Mouse (Mus musculus) gastrocnemius, postnatal 36 days (tissue): ENCODE results near the gene Lhx5. TPM values are rescaled to one million over a fixed set of nuclear protein-coding genes. Genes with fewer than 3 reads are reported as not detected.

ENCODE experiments used
- DNase-seq, 2 experiments: peaks; one replicate each; pipeline ENCODE4 v3.0.0; 2022
- intact Hi-C: fragments of 180-260 bp; cut with DNase I; formaldehyde crosslinking; loops from one replicate; pipeline ENCODE4 v1.15.1; 2025
- long read RNA-seq, 2 experiments: library from polyadenylated mRNA; stranded (forward); transcript quantifications; one replicate each; pipeline ENCODE4 v2.0.0; 2021
- total RNA-seq, 2 experiments: library from RNA; stranded (reverse); gene quantifications; 2 replicates each; pipeline ENCODE4 v1.2.3; 2021

Gene Lhx5
- not detected for total RNA-seq
- long read RNA-seq, experiment 1, result 0 reads
- long read RNA-seq, experiment 2, result 0 reads

- DNase-seq, result no peak
These were observed at the start of gene Lhx5 for GRCm38 (mm10) chr5:120431649-120432485. Lhx5 (plus strand) TSS chr5:120431699.

DNA sequence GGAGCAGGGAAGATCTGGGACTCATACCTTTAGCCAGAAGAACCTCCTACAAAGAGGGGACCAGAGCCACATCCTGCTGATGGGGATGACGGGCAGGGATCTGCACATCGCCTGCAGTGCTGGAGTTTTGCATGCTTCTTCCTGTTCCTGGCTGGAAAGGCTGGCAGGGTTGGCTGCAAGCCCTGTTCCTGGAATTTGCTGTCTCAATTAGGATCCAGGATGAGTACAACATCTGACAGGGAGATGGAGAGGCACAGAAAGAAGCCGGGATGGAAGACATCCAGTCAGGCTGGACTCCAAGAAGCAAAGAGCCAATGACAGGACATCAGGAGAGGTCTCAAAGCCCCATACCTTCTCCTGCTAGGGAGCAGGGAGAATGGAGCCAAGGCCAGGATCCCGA lies 45.1 kb upstream of the Lhx5 start:
- intact Hi-C loops, result no loop called here
- DNase-seq, result no peak

More at GRCm38 (mm10) chr5:120431649-120432485, at the start of gene Lhx5:
- intact Hi-C loops, result no loop called here

DNA sequence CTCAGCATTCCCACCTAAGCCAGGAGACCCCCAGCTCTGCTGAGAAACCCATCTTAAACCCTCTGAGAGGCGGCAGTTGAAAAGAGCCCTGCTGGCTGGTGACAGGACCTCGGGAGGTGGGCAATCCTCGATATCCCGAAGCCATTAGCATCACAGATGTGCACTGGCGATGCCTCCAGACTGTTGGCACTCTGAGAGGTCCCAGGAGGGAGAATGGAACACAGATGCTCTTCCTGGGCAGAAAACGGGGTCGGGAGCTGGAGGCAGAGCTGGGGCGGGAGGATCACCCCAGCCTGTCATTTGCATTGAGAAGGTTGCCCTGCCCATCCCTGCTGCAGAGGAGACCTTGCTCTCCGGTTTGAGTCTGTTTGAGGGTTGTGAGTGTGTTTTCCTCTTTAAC lies 42.7 kb upstream of the Lhx5 start:
- intact Hi-C loops, result no loop called here
- DNase-seq, result no peak

- intact Hi-C loops, result no loop called here
- DNase-seq, result no peak
These were observed 41.5 kb upstream of the Lhx5 start for GRCm38 (mm10) chr5:120389973-120390372.

GRCm38 (mm10) chr5:120393871-120394667 lies 37.4 kb upstream of the Lhx5 start:
- DNase-seq, result no peak
- intact Hi-C loops, result no loop called here

DNA sequence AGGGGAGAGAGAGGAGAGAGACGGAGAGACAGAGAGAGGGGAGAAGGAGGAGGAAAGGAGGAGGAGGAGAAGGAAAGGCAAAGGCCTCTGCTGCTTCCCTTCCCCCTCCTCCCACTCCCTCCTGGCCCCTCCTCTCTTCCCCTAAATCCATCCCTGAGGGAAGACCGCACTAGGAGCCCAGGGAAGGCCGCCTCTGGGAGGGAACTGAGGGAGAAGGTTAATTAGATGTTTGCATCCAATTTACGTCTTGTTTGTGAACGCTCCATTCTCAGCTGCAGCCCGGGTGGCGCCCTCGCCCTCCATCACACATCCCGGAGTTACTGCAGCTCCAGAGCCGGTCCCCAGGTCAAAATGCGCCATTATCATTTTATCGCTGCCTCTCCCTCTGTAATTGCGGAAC lies 33.5 kb upstream of the Lhx5 start:
- no peak for DNase-seq
- intact Hi-C loops, result no loop called here

- no peak for DNase-seq
- intact Hi-C loops, result no loop called here
These were observed 26.5 kb upstream of the Lhx5 start for GRCm38 (mm10) chr5:120404831-120405591.

- intact Hi-C loops, result no loop called here
- DNase-seq, result no peak
These were observed 22.6 kb upstream of the Lhx5 start for GRCm38 (mm10) chr5:120408933-120409332.

DNA sequence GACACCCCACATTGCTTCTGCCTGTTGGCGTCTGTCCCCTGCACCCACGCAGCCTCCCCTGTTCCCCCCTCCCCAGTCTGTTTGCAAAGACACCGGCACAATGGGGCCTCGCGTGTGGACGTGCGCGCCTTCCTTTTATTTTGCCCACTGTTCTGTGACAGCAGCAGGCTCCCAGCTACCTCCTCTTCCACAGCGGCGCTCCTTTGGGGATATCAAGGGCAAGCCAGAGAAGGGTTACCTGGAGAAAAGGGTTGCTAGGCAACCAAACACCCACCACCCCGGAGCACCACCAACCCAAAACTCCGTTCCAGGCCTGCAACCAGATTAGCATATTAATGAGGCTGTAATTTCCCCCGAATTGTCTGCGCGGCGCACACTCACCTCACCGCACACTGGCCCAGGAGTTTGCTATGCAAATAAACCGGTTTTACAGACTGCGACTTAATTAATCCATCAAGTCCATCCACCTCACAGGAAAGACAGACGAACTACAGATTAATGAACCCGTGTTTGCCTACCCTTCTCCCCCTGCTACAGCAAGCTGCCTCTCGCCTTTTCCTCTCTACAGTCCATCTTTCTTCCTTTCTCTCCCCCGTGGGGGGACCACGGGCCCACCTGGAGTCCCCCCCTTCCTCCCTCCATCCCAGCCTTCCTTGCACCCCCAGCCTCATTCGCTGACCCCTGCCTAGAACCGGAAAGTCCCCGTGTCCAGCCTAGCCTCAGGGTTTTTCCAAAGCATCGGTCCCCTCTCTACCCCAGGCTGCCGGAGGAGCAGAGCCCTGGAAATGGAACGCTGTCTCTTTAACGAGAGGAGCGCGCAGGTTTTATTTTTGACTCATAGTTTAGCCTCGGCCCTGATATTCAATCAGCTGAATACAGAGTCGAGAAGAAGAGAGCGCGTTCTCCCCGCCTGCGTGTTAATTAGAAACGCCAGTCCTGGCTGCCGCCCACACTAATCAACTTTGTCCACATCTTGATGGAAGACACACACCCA lies 21.8 kb upstream of the Lhx5 start:
- no peak for DNase-seq
- intact Hi-C loops, result no loop called here

GRCm38 (mm10) chr5:120413436-120413835 lies 18.1 kb upstream of the Lhx5 start:
- intact Hi-C loops, result no loop called here
- DNase-seq, result no peak

DNA sequence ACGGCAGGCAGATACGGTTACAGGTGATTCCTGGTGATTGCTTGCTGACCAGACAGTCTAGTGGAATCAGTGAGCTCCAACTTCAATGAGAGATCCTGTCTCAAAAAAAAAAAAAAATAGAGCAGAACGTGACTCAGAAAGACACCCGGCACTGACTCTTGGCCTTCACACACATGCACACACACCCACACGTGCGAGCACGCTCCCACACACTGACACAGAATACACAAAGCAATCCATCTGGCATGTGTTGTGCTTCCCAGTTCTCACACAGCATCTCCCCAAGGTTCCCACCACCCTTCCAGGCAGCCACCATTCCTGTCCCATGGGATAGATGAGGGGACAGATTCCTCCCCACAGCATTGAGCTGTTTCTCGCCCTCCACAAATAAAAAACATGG lies 11.4 kb upstream of the Lhx5 start:
- no peak for DNase-seq
- intact Hi-C loops, result no loop called here

GRCm38 (mm10) chr5:120424039-120424438 lies 7.5 kb upstream of the Lhx5 start:
- peak; percentile 34 to 40 for DNase-seq
- intact Hi-C loops, result no loop called here

- no peak for DNase-seq
- intact Hi-C loops, result no loop called here
These were observed 6.8 kb upstream of the Lhx5 start for GRCm38 (mm10) chr5:120424657-120425056.

GRCm38 (mm10) chr5:120425711-120426110 lies 5.8 kb upstream of the Lhx5 start:
- intact Hi-C loops, result no loop called here
- DNase-seq, result no peak

DNA sequence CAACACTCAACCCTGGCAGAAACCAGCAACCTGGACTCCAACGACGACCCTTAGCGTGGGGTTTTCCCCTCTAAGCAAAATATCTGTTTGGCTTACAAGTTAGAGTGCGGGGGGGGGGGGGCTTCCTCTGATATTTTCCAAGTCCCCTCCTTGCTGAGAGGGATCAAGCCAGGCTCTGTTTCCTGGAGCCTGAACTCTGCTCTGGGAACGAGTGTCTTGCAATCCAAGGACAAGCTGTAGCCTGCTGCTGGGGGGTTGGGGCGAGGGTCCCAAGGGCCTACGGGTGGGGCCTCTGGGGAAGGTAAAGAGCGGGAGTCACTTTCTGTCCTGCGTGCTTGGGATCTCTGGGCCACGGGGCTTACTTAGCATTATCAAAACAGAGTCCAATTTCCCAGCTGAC lies 4.9 kb upstream of the Lhx5 start:
- DNase-seq, result no peak
- intact Hi-C loops, result no loop called here

DNA sequence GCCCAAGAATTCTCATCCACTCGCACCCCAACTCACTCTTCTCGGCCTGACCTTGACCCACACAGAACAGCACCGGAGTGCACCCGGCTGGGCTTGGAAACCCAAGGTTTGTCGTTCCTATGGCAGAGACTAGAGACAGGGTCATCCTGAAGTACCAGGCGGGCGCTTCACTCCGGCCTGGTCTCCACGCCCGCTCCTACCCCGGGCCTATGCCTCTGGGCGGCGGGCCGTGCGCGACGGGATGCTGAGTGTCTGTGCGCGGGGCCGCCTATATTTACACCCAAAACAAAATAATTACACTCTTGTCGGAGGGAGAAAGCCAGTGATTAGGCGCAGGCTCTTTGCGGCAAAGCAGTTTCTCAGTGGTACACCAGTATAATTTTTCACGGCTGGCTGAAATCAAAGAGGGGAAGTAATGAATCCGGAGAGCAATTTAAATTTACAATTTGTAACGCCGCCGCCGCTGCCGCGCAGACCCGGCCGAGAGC lies 4.0 kb upstream of the Lhx5 start:
- intact Hi-C loops, result no loop called here
- no peak for DNase-seq

GRCm38 (mm10) chr5:120428189-120428838 lies 3.2 kb upstream of the Lhx5 start:
- DNase-seq, result no peak
- intact Hi-C loops, result no loop called here

DNA sequence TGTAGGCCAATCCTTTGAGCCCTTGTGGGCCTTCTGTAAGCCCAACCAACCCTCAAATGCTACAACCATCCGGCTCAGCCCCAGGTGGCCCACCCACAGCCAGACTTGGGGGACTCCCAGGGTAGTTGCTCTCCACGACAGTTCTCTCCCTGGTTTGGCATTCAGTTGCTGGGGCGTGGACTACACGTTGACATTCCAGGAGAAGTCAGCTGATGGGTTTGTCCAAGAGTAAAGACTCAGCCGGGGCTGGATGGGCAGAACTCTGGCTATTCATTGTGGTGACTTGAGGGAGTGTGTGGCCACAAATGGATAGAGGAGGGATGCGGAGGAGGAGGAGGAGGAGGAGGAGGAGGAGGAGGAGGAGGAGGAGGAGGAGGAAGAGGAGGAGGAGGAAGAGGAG lies 2.5 kb upstream of the Lhx5 start:
- DNase-seq, result no peak
- intact Hi-C loops, result no loop called here

DNA sequence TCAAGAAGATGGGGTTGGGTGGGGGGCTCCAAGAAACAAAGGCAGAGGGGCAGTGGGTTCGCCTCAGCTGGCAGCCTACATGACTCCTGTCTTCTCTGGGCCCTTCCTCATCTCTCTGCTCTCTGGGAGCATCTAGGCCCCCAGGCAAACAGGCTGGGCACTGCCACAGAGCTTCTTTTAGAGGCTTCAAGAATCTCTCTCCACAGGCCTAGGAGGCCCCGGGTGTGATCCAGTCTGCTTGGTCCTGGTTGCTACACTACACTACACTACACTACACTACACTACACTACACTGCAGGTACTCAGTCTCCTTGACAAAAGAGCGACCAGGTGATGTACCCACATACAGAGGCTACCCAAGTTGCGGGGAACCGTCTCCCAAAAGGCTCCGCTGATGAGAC lies 1.8 kb upstream of the Lhx5 start:
- intact Hi-C loops, result no loop called here

More for the DNA sequence above, 1.8 kb upstream of the Lhx5 start:
- no peak for DNase-seq
